Mouse (Mus musculus) thymus, postnatal 25 days (tissue): ENCODE data around the gene Serp2.

Source experiments
- DNase-seq: peaks from one replicate; pipeline ENCODE4 v3.0.0; 2022

Serp2 gene

DNA sequence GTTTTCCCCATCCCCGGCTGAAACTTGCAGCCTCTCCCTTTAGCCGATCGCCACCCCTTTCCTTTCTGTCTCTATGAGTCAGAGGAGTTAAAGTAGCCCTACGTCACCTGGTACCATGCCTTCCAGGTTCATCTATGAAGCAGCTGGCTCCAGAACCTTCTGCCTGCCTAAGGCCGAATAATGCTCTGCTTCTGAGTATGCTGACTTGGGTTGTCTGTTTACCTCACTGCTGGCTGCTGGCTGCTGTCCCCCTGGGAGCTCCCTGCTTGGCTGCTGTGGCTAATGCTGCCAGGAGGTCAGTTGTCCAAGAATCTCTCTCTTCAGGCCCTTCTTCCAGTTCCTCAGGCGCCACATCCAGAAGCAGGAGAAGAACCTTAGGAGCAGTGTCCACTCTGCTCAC, 30.2 kb downstream of the Serp2 start:
- DNase-seq, result no peak

DNA sequence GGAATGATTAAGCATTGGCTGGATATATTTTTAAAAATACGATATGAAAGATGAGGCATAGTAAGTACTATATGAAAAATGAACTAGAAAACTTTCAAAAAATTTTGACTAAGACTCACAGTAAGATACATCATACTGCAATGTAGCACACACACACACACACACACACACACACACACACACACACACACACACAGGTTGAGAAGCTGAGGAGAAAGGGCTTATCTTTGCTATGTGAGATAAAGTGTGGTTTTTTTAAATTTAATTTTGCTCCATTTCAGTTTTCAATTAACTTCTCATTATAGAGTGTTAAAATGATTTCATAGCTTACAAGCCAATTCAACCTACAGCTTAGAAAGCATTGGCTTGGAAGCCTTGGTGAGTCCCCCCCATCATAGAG, 33.3 kb downstream of the Serp2 start:
- DNase-seq, result no peak

DNA sequence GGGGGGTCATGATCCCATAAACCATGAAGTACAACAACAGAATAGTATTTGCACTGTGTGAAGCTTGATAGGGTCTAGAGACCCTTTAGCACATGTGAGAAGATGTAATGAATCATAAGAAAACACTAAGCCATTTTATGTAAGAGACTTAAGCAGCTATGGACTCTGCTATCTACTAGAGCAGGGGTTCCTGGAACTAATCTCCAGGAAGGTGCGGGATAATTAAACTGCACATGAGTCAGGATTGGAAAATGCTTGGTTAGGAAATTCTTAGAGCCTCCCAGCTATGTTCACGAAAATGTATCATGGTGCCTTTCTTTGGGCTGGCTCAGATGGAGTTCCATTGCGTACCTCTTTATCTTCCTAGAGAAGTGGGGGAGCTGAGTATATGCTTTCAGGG, 35.4 kb downstream of the Serp2 start:
- DNase-seq, result no peak

DNA sequence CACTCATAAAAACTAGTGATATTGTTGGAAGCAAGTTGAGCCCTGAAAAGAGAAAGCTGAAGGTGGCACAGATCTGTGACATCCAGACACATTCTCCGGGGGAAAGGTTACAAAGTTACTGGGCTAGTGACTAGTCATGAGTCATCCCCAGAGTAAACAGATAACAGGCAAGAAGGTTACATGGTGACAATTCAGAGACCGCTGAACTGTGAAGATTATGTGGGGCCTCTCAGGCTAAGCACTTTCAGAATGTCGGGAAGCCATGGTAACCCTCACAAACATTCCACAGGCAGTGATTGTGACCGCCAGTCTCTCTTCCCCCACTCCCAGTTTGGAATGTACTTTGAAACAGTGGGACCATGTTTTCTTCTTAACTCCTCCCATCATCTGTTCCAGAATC, 36.1 kb downstream of the Serp2 start:
- no peak for DNase-seq

DNA sequence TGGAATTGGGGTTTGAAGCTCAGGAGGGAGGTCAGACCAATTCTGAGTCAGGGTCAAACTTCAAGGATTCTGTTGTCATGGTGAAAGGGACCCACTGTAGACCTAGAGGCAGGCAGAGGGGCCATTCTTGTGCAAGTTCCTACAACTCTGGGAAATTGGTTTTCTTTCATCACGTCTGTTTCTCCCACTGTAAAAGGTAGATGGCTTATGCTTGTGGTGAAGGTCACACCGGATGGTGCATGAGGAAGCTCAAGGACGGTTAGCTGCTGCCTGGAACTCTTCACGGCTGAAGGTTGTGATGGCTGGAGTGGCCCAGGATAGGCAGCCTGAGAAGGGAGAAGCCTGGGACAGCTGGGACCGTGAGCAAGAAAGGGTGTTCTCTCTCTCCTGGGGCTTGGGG, 38.5 kb downstream of the Serp2 start:
- no peak for DNase-seq

DNA sequence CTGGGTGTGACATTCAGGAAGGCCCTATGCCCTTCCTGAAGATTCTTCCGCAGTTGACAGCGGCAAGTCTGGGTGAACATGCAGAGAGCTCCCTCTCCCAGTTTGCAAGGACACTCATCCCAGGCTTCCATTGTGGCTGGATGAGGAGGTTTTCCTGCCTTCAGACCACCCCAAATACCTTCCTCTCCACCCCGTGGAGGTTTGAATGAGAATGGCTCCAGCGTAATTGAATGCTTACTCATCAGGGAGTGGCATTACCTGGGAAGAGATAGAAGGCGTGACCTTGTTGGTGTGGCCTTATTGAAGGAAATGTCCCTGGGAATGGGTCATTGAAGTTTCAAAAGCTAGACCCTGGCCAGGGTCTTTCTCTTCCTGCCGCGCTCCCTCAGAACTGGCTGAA, 41.1 kb downstream of the Serp2 start:
- no peak for DNase-seq

DNA sequence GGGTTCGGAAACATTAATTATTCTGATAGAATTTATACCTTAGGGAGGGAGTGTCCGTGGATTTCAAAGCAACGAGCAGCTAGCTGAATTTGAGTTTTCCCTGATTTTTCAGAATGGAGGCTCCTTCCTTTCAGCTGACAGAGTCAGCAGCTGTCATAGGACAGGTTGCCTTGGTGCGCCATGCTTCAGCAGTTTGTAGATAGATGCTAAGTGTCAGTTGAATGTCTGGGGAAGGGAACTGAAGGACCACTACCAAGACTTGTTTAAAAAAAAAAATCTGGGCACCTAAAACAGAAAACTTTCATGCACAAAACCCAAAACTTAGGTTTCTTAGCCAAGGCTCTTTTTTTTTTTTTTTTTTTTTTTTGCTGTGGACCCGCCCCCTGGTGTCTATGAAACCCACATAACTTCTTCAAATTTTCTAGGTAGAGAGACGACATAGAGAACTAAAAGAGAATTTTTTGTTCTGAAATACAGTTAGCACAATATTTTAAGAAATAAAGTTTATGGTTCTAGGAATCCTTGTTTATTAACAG, 42.6 kb downstream of the Serp2 start:
- no peak for DNase-seq

DNA sequence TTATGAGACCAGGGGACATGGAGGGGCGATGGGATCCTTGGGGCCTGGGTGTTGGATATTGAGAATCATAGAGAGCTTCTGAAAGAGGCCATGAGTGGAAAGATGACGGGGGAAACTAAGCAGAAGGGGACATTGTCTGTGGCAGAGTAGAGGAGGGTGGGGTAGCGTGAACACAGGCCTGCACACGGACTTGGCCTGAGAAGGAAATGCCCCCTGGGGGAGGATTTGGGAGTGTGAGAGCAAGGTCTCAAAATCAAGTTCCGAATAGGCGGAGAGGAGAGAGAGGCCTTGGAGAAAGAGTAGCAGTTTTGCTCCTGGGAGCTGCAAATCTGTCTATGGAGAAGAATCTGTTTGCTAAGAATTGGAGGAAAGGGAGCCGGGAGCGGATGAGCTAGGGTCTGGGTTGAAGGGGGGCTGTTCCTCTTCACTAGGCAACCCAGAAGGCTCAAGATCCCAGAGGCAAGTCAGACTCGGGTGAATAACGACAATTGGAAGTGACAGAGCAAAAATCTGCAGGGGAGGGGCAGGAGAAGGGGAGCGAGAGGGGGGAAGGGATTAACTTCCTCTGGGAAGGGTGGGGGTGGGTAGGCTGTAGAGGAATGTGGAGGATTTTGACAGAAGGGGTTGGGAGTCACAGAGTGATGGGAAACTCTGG, 43.2 kb downstream of the Serp2 start:
- no peak for DNase-seq

DNA sequence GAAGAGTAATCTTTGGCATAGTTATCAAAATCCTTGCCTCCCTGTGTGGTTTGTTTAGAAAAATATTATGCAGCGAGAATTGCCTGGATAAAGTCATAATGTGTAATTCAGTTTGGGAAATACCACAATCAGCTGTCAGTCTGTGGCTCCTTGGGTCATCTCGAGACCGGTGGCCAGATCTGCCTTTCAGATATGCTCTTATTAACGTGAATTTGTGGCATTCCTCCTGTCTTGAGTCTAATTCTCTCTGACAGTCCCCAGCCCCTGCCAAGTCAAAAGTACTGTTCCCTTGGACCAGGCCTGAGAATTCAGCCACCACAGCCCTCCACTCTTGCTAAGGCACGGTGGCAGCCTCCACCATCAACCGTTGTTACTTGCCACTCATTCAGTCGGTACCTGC, 44.7 kb downstream of the Serp2 start:
- DNase-seq, result no peak

DNA sequence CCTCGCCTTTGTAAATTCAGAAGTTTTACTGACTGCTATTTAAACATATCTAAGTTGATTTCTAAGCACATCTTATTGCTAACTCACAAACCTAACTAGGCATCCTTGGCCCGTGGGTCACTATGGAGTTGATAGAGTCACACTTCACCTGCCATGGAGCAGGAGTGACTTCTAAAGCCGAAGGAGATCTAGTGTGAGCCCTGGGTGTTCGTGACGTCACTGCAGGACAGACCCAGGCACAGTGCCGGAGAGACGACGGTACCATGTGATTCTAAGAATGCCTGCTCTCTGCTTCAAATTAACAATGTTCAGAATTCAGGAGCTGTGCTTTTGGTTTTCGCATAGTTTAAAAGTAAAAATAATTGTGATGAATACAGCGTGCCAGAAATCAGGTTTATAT, 48.0 kb downstream of the Serp2 start:
- DNase-seq, result no peak

DNA sequence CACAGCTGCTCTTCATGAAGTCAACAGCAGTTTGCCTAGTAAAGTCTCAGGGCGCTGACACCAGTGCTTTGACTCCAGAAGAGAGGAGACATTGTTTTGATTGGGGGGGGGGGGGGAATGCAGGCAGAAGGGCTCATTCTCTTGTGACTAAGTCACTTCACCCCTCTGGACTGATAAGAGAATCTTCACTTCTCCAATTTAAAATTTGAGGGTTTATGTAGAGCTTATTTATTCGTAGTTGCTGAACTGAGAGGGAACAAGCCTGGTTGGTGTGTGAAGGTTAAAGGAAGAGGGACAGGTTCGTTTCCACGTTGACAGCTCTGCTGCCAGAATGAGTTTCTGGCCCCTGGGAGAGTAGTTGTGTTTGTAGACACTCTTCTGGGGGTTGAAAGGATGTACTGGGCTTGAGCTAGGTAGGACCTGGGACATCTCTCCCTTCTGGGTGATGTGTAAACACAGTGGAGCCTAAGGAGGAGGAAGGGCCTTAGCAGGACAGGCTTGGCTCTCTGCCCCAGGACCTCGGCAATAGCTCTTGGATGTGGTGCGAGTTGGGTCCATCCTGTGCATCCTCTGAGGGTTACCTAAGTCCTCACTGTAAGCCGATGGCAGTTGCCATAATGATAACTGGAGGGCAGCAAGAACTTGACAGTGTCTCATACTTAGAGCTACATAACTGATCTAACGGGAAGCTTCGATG, 48.7 kb downstream of the Serp2 start:
- no peak for DNase-seq

DNA sequence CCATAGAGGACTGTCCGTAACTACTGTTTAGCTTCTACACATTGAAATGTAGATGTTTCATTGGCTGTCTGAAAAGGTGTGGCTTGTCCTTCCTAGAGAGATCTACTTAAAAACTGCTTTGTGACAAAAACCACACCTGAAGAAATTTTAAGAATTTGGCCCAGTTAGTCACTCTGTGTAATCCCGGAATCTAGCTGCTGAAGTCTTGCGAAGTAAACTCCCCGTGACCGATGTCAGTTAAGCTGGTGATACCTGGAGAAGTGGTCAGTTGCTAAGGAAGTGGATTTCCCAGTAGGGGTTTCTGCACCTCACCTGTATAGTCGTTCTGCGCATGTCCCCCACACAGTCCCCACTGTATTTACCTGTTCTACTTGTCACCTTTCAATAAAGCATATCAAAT, 49.3 kb downstream of the Serp2 start:
- DNase-seq, result no peak

DNA sequence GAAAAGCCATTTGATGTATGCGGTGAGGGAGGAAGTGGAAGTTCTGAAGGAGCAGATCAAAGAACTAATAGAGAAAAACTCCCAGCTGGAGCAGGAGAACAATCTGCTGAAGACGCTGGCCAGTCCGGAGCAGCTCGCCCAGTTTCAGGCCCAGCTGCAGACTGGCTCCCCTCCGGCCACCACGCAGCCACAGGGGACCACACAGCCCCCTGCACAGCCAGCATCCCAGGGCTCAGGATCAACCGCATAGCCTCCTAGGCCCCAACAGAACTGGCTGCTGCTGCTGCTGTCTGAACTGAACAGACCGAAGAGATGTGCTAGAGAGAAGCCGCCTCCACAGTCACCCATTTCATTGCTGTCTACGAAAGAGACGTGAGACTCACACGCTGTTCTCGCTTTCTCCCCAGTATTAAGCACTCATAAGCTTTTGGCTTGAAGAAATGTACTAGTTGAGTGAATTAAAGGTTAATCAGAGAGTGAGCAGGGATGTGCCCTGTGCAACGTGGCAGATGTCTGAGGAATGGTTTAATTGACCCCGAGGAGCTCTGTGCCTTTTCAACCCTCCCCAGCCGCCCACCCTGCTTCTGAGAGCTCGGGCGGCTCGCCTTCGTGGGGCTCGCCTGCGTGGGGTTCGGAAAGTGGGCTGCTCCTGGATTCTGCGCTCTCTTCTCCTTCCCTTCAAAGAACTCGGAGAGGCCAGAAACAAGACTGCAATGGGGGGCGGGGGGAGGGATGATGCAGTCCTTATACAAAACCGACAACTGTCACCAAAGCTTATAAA, 50.1 kb downstream of the Serp2 start:
- no peak for DNase-seq

DNA sequence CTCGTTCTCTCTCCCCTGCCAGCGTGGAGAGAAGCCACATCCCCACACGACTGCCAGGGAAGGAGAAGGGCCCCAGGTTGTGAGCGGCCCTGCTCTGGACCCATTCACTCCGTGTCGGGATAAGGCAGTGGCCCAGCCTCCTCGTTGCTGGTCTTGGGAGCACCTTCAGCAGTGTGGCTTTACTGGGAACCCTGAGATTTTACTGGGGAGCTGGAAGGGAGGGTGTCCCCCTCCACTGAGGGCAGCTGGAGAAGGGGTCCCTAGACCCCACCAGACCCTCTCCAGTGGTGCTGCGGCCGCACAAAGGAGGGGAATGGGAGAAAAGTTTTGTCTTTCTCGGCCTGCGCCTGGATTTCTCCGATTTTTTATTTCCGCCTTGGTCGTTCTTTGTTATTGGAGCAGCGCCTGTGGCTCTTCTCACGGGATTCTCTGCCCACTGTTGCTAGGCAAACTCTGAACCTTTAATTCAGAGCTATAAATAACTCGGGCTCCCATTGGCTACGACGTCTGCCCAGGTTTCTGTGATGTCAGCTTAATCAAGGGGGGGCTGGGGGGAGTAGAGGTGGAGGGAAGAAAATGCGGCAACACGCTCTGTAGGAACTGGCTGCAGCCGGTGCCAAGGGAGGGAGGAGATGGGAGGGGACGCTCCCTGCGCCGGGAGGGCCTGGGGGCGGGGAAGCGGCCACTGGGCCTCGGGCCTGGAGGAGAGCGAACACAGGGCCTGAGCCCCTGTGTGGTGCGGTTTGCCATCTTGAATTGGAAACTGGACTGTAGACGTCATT, 51.1 kb downstream of the Serp2 start:
- peak; percentile 40 for DNase-seq

DNA sequence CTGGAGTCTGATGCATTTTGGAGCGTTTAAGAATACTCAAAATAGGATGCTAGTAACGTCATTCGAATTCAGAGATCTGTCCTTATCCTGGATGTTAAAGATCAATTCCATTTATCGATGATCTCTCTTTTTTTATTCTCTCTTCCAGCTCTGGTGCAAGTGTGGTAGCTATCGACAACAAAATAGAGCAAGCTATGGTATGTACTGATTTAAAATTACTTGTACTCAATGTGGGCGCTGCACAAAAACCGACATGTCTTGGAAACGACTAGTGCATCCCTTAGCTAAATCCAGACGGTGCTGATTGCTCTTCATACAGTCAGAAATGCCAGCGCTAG, 51.6 kb downstream of the Serp2 start:
- no peak for DNase-seq

DNA sequence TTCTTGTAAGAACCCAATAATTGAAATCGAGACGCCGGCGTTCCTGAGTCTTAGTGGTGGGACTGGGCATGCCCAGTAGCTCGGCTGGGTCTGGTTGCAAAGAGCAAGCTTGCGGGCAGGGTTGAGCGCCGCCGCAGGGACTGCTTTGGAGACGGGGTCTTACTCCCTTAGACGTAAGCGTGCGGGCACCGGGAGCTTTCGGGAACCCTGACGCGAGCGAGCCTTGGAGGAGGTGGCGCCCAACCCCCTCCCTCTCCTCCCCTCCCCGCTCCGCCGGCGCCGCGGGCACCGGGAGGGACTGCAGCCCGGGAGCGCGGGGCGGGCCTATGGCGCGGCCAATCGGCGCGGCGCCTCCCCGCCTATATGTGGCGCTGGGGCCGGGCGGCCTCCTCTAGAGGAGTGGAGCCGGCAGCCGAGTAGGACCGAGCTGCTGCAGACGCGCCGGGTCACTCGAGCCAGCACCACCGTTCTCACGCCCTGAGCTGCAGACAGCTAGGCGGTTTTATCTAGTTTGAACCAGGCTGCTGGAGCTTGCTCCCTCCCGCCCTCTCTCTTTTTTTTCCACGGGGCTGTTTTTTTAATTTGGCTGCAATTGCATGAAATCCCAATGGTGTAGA, 52.5 kb downstream of the Serp2 start:
- DNase-seq, result peak; percentile 90

DNA sequence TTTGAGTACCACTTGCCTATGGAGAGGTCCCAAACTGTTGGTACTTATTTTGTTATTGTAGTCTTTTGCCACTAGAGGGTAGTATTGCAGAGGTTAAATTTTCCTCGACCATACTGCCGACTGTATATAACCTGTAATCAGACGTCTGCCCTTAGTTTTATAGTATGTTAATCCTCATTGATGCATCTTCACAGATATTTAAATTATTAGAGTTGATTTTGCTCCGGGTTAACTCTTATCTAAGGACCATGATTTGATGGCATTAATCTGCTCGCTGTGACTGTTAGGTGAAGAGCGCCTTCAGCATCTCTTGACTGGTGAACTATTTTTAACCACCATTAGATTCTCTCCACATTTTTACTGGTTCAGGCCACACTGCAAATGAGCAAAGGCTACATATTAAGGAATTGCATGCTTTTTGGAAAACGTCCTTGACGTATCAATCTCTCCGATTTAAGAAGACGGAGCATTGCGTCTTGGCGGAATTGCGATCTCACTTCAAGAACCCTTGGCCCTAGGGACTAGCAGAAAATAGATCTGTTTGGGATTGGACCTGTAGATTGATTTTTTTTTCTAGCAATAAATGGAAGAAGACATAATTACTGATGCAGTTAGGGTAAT, 53.3 kb downstream of the Serp2 start:
- peak; percentile 5 for DNase-seq

DNA sequence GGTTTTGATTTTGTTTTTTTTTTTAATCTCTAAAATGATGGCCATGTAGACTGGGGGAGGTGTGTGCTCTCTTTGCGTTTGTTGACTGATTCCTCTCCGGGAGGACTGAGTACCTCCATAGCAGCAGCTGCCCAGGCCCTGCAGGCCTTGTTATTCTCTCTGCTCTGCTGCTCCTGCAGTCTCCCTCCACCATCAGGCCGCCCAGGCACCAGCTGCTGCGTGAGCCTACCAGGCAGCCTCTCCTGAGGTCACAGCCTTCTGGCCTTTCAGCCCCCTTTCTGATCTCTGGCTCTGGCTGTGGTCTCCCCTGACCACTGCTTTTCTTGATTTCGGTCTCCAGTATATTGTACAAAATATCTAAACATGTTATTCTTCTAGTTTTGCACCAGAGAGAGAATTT, 56.7 kb downstream of the Serp2 start:
- DNase-seq, result no peak

DNA sequence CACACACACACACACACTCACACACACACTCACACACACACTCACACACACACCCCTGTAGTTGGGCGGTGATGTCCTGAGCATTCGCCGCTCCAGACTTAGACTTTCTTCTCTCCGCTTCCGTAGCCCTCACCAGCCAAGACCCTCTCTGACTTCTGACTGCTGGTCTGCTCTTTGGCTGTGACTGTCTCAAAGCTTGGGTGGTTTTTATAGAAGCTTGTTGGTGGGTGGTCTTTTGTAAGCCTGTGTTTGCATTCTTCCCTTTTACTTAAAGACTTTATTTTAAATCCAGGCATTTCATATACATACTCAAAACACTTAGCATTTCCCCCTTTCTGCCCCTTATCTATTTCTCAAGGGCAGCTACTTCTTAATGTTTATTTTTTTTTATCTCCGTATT, 57.2 kb downstream of the Serp2 start:
- DNase-seq, result no peak

DNA sequence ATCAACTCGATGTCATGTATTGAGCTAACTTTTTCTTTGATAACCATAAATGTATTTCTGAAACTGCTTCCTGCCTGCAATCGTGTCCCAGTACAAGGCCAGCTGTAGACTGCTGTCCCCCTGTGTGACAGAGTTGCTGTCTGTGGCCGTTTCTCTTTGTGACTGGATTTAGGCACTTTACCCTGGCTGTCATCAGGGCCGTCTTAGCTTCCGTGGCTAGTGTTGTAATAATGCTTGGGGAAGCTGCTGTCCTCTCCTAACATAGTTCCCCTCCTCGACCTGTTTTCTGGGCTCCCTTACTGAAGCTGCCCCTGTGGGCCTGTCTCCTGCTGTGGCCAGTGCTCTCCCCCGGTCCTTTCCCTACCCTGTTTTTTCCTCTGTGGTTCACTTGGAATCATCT, 58.5 kb downstream of the Serp2 start:
- DNase-seq, result no peak

DNA sequence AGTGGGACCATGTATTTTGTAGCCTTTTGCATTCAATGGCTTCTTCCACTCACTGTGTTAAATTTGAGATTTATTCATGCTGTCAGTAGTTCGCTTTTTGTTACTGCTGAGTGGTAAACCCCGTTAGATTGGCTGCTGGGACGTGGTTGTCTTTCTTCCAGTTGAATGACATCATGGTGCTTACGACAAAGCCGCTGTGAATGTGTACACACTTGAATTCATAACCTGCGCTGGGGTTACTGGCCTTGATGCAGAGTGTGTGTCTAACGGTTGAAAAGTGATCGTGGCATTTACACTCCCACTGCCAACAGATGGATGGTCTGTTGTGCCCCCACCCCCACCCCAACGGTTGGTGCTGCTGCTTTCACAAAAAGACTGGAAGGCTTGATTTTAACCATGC, 59.5 kb downstream of the Serp2 start:
- no peak for DNase-seq

DNA sequence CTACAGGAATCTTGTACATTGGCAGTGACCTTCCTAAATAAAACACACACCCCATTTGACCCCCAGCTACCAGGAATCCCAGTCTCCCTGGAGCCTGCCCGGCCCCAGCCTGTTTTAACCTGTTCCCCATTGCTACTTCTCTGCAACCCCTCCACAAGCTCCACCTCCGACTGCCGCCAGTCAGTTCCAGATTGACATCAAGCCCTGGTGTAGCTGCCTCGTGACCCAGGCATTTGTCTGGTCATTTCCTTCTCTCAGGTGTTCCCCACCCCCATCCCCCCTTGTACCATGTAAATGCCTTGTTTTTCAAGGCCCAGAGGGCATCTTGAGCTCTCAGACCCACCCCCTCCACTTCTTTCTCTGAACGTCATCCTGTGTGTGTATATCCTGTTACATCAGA, 61.7 kb downstream of the Serp2 start:
- DNase-seq, result no peak
